Mouse (Mus musculus) embryonic facial prominence, embryonic 15.5 days (tissue): ENCODE results near the gene Twist2. TPM values are rescaled to one million over a fixed set of nuclear protein-coding genes. Genes with fewer than 3 reads are reported as not detected.

Source experiments
- ATAC-seq: fragments of 200-750 bp; cut with Nextera tagmentation; 2 replicates; pipeline ENCODE4 v1.8.0; 2017; ENCODE audit warnings: low read depth, moderate TSS enrichment; ENCODE audit not compliant: insufficient number of reproducible peaks, low FRiP score, low TSS enrichment
- H3K27ac ChIP-seq: fragments of 300-500 bp; sonication (generic); replicated peaks from 2 replicates; pipeline ENCODE4 v1.5.1; 2015; ENCODE audit warnings: mild to moderate bottlenecking, inconsistent platforms
- H3K27me3 ChIP-seq: fragments of 300-500 bp; sonication (generic); 2 replicates; pipeline ENCODE4 v1.6.1; 2015; ENCODE audit warnings: inconsistent platforms
- H3K36me3 ChIP-seq: fragments of 300-500 bp; sonication (generic); 2 replicates; pipeline ENCODE4 v1.6.1; 2015; ENCODE audit warnings: mild to moderate bottlenecking, inconsistent platforms
- H3K4me1 ChIP-seq: fragments of 300-500 bp; sonication (generic); 2 replicates; pipeline ENCODE4 v1.6.1; 2015; ENCODE audit warnings: inconsistent platforms
- H3K4me2 ChIP-seq: fragments of 300-500 bp; sonication (generic); replicated peaks from 2 replicates; pipeline ENCODE4 v1.6.1; 2015; ENCODE audit warnings: mild to moderate bottlenecking, inconsistent platforms
- H3K4me3 ChIP-seq: fragments of 300-500 bp; sonication (generic); replicated peaks from 2 replicates; pipeline ENCODE4 v1.5.1; 2015; ENCODE audit warnings: mild to moderate bottlenecking, inconsistent platforms
- H3K9ac ChIP-seq: fragments of 300-500 bp; sonication (generic); 2 replicates; pipeline ENCODE4 v1.6.1; 2015; ENCODE audit warnings: inconsistent platforms
- H3K9me3 ChIP-seq: fragments of 300-500 bp; sonication (generic); replicated peaks from 2 replicates; pipeline ENCODE4 v1.6.1; 2016; ENCODE audit warnings: inconsistent platforms
- whole genome bisulfite sequencing: fragments of 180-500 bp; shearing (Covaris S2); methylation state at CpG from one replicate; pipeline ENCODE4 v1.1.7; 2015; 5-methylcytosine and 5-hydroxymethylcytosine counted together
- polyA plus RNA-seq: library from polyadenylated mRNA; unstranded; fragments of >200 nt; fragmentation: Nextera tagmentation; extraction: Ambion mirVana; gene quantifications from 2 replicates; pipeline ENCODE4 v1.2.1, GENCODE M21; 2015

Gene Twist2
- polyA plus RNA-seq, 1 experiment from 2014 or later = 71.8 TPM

- H3K9me3 ChIP-seq = no peaks in the 10 kb centered on the region
- no peak overlapping the region for H3K4me3 ChIP-seq
- WGBS = 12% methylated on average over 2 of the region's 2 CpGs
- ATAC-seq = no peak
- H3K4me2 ChIP-seq = no peak overlapping the region
- H3K9ac ChIP-seq = no peak overlapping the region
- no peaks in the 10 kb centered on the region for H3K27me3 ChIP-seq
- H3K4me1 ChIP-seq = peaks cover 24% of the 10 kb centered on the region
- no peak overlapping the region for H3K27ac ChIP-seq
- no peaks in the 10 kb centered on the region for H3K36me3 ChIP-seq
Observed at GRCm38 (mm10) chr1:91874633-91875032, 73.4 kb downstream of the Twist2 start.

- Histone ChIP-seq H3K36me3 (no peaks in the 10 kb centered on the region), H3K4me3 (no peak overlapping the region), H3K27me3 (no peaks in the 10 kb centered on the region), H3K9ac (no peak overlapping the region), H3K9me3 (no peaks in the 10 kb centered on the region), H3K4me1 (peaks cover 24% of the 10 kb centered on the region), H3K4me2 (no peak overlapping the region), H3K27ac (no peak overlapping the region)
- ATAC-seq = no peak
- 75% methylated on average over 7 of the region's 7 CpGs for WGBS
Observed at GRCm38 (mm10) chr1:91875042-91875720, 73.9 kb downstream of the Twist2 start.

- Histone ChIP-seq H3K4me2 (no peak overlapping the region), H3K36me3 (no peaks in the 10 kb centered on the region), H3K9me3 (no peaks in the 10 kb centered on the region), H3K4me1 (peaks cover 13% of the 10 kb centered on the region), H3K27ac (no peak overlapping the region), H3K9ac (no peak overlapping the region), H3K4me3 (no peak overlapping the region), H3K27me3 (no peaks in the 10 kb centered on the region)
- WGBS = 24% methylated on average over 5 of the region's 5 CpGs
- ATAC-seq = no peak
Observed at GRCm38 (mm10) chr1:91878696-91879095, 77.4 kb downstream of the Twist2 start.

GRCm38 (mm10) chr1:91880156-91880555, 78.9 kb downstream of the Twist2 start:
- H3K9ac ChIP-seq = no peak overlapping the region
- 88% methylated on average over 12 of the region's 12 CpGs for WGBS
- no peak overlapping the region for H3K27ac ChIP-seq
- peaks cover 13% of the 10 kb centered on the region for H3K4me1 ChIP-seq
- no peak overlapping the region for H3K4me2 ChIP-seq
- ATAC-seq = no peak
- 0 out of 2 replicates have a peak, but pooled peaks cover 4% of the 10 kb centered on the region for H3K9me3 ChIP-seq
- H3K27me3 ChIP-seq = no peaks in the 10 kb centered on the region
- H3K36me3 ChIP-seq = no peaks in the 10 kb centered on the region
- H3K4me3 ChIP-seq = no peak overlapping the region

- Histone ChIP-seq H3K4me3 (no peak overlapping the region), H3K27me3 (no peaks in the 10 kb centered on the region), H3K9ac (no peak overlapping the region), H3K4me2 (no peak overlapping the region), H3K9me3 (0 out of 2 replicates have a peak, but pooled peaks cover 4% of the 10 kb centered on the region), H3K27ac (no peak overlapping the region), H3K36me3 (no peaks in the 10 kb centered on the region), H3K4me1 (peaks cover 13% of the 10 kb centered on the region)
- 74% methylated on average over 8 of the region's 8 CpGs for WGBS
- no peak for ATAC-seq
Observed at GRCm38 (mm10) chr1:91880899-91881298, 79.6 kb downstream of the Twist2 start.

GRCm38 (mm10) chr1:91883115-91883514, 81.9 kb downstream of the Twist2 start:
- Histone ChIP-seq H3K4me1 (peaks cover 10% of the 10 kb centered on the region), H3K4me3 (no peak overlapping the region), H3K4me2 (no peak overlapping the region), H3K9me3 (0 out of 2 replicates have a peak, but pooled peaks cover 4% of the 10 kb centered on the region), H3K36me3 (no peaks in the 10 kb centered on the region), H3K9ac (no peak overlapping the region), H3K27me3 (no peaks in the 10 kb centered on the region), H3K27ac (no peak overlapping the region)
- no peak for ATAC-seq
- WGBS = 49% methylated on average over 5 of the region's 5 CpGs

GRCm38 (mm10) chr1:91893598-91893997, 92.3 kb downstream of the Twist2 start:
- H3K4me1 ChIP-seq = no peaks in the 10 kb centered on the region
- H3K27me3 ChIP-seq = no peaks in the 10 kb centered on the region
- H3K27ac ChIP-seq = no peak overlapping the region
- ATAC-seq = no peak
- no peak overlapping the region for H3K4me2 ChIP-seq
- no peak overlapping the region for H3K4me3 ChIP-seq
- no peaks in the 10 kb centered on the region for H3K9me3 ChIP-seq
- H3K36me3 ChIP-seq = no peaks in the 10 kb centered on the region
- H3K9ac ChIP-seq = no peak overlapping the region
- WGBS = 91% methylated on average over 11 of the region's 11 CpGs

GRCm38 (mm10) chr1:91894286-91894685, 93.0 kb downstream of the Twist2 start:
- Histone ChIP-seq H3K9me3 (no peaks in the 10 kb centered on the region), H3K4me1 (no peaks in the 10 kb centered on the region), H3K9ac (no peak overlapping the region), H3K27me3 (no peaks in the 10 kb centered on the region), H3K36me3 (no peaks in the 10 kb centered on the region), H3K27ac (no peak overlapping the region), H3K4me2 (no peak overlapping the region), H3K4me3 (no peak overlapping the region)
- WGBS = 88% methylated on average over 5 of the region's 5 CpGs
- ATAC-seq = no peak

- Histone ChIP-seq H3K9ac (no peak overlapping the region), H3K4me3 (no peak overlapping the region), H3K4me1 (no peaks in the 10 kb centered on the region), H3K27me3 (no peaks in the 10 kb centered on the region), H3K9me3 (no peaks in the 10 kb centered on the region), H3K36me3 (no peaks in the 10 kb centered on the region), H3K4me2 (no peak overlapping the region), H3K27ac (no peak overlapping the region)
- no peak for ATAC-seq
- WGBS = 88% methylated on average over 2 of the region's 2 CpGs
Observed at GRCm38 (mm10) chr1:91897078-91897477, 95.8 kb downstream of the Twist2 start.
